In genomic region chr7:28825686-28826401, GRCm38 (mm10) we compare ENCODE assay signal across 8 mouse cellular contexts. TPM values are rescaled to one million over a fixed set of nuclear protein-coding genes. Genes with fewer than 3 reads are reported as not detected.
DNase-seq lines count a peak whose midpoint lies in the region; ATAC-seq and TF ChIP-seq lines count a peak whose summit lies in the region.

No protein-coding gene starts in this region.

- peak overlapping the region; percentile 56 for H3K9ac ChIP-seq in hindbrain, postnatal 0 days (replicated peaks; ENCODE audit: low read length)

- 0 out of 2 replicates have a peak, but pooled peaks cover 13% of the 10 kb centered on the region for H3K4me1 ChIP-seq in hindbrain, postnatal 0 days (ENCODE audit: insufficient read depth, low read length)
- H3K4me1 ChIP-seq in lung, adult 2 months (ENCODE audit: control insufficient read depth, insufficient read depth, low read length), result peaks cover 8% of the 10 kb centered on the region
- H3K4me1 ChIP-seq in small intestine, adult 2 months (ENCODE audit: control insufficient read depth, insufficient read depth, insufficient read length, low read length), result peaks cover 30% of the 10 kb centered on the region

- peak overlapping the region; percentile 79 for H3K27ac ChIP-seq in hindbrain, postnatal 0 days
- peak overlapping the region; percentile 86 for H3K27ac ChIP-seq in small intestine, adult 2 months (ENCODE audit: insufficient read depth, low read depth, low read length)

- no peaks in the 10 kb centered on the region for H3K27me3 ChIP-seq in hindbrain, postnatal 0 days (ENCODE audit: insufficient read depth, low read length)
- no peaks in the 10 kb centered on the region for H3K27me3 ChIP-seq in small intestine, adult 2 months (ENCODE audit: control insufficient read depth, insufficient read depth, low read length)

- ATAC-seq in erythroid progenitor cell, adult 5-6 weeks (replicated peaks; ENCODE audit: low FRiP score, poor library complexity, severe bottlenecking), result peak; percentile 42; the same call in 1 of the 2 replicates
- ATAC-seq in hindbrain, postnatal 0 days, result no peak

- no peak for TF ChIP-seq CTCF in hindbrain, postnatal 0 days (IDR thresholded peaks at IDR 0.05; ENCODE audit: low read depth)
- TF ChIP-seq CTCF in lung, adult 2 months (IDR thresholded peaks at IDR 0.05; ENCODE audit: insufficient read depth, low read length), result no peak
- no peak for TF ChIP-seq CTCF in small intestine, adult 2 months (IDR thresholded peaks at IDR 0.05; ENCODE audit: extremely low read depth, insufficient read length, insufficient replicate concordance, low read depth, low read length)

- DNase-seq in 3134 (ENCODE audit: extremely low read depth, insufficient read length, low spot score), result peak; percentile 43
- peak; percentile 71 for DNase-seq in CD4-positive helper T cell, adult 2 months (ENCODE audit: low read depth, low spot score)
- DNase-seq in hindbrain, postnatal 0 days (ENCODE audit: low spot score), result no peak
- peak; percentile 66 for DNase-seq in lung, adult 2 months
- DNase-seq in gastrocnemius, adult 8-10 months (ENCODE audit: low spot score in 2 of 2), result no peak
- no peak for DNase-seq in layer of hippocampus, adult 9-10 months (ENCODE audit: low spot score)

- TF ChIP-seq POLR2A in lung, adult 2 months (IDR thresholded peaks at IDR 0.05; ENCODE audit: borderline replicate concordance, extremely low read depth, low read depth, low read length), result no peak
- no peak for TF ChIP-seq POLR2A in small intestine, adult 2 months (IDR thresholded peaks at IDR 0.05; ENCODE audit: low read depth, low read length)

- H3K4me3 ChIP-seq in hindbrain, postnatal 0 days (ENCODE audit: low read length), result peak overlapping the region; percentile 47
- peak overlapping the region; percentile 99 for H3K4me3 ChIP-seq in lung, adult 2 months (replicated peaks; ENCODE audit: extremely low read depth, low read depth, low read length)
- H3K4me3 ChIP-seq in small intestine, adult 2 months (ENCODE audit: low read depth, low read length), result peak overlapping the region; percentile 81

- peak overlapping the region; percentile 61 for H3K4me2 ChIP-seq in hindbrain, postnatal 0 days (ENCODE audit: low read depth, low read length)

- WGBS in hindbrain, postnatal 0 days, result 43% methylated on average over 11 of the region's 11 CpGs
- 20% methylated on average over 11 of the region's 11 CpGs for WGBS in lung, adult 2 months
- WGBS in small intestine, adult 2 months, result 6% methylated on average over 11 of the region's 11 CpGs

- H3K9me3 ChIP-seq in hindbrain, postnatal 0 days (ENCODE audit: low read length), result no peaks in the 10 kb centered on the region

- peaks cover 21% of the 10 kb centered on the region for H3K36me3 ChIP-seq in hindbrain, postnatal 0 days (ENCODE audit: insufficient read depth, low read length)
- H3K36me3 ChIP-seq in small intestine, adult 2 months (ENCODE audit: control insufficient read depth, insufficient read depth, low read length), result peaks cover 32% of the 10 kb centered on the region

RNA-seq across cellular contexts. Expression of gene Ech1, which starts 0.8 kb away (rescaled TPM):
- total RNA-seq in erythroid progenitor cell, adult 5-6 weeks (2015; ENCODE audit: low replicate concordance), result 34.2 and 61.2 TPM in 2 replicates
- 10.6 and 14.1 TPM in 2 replicates for total RNA-seq in erythroid progenitor cell, adult 5-6 weeks (2017; ENCODE audit: low replicate concordance)
- 95.5 and 131 TPM in 2 replicates for total RNA-seq in hindbrain, postnatal 0 days (2014; rRNA removed)
- polyA plus RNA-seq in hindbrain, postnatal 0 days (2015; fragmentation: Nextera tagmentation; extraction: Ambion mirVana), result 122 and 127 TPM in 2 replicates
- 201 and 250 TPM in 2 replicates for polyA plus RNA-seq in lung, adult 2 months (2012; rRNA removed)
- polyA plus RNA-seq in small intestine, adult 2 months (2012; rRNA removed), result 201 and 291 TPM in 2 replicates
- 100 to 1,000 TPM; 222 to 343 (median 237) TPM for total RNA-seq in gastrocnemius, adult 8-10 months (2022)

RNA-seq across cellular contexts. Expression of gene Lgals4, which starts 7.8 kb away (rescaled TPM):
- total RNA-seq in erythroid progenitor cell, adult 5-6 weeks (2015; ENCODE audit: low replicate concordance), result not detected in 2 replicates
- 0.91 and 1.5 TPM in 2 replicates for total RNA-seq in erythroid progenitor cell, adult 5-6 weeks (2017; ENCODE audit: low replicate concordance)
- total RNA-seq in hindbrain, postnatal 0 days (2014; rRNA removed), result 0.47 and 8.4 TPM in 2 replicates
- 5.0 and 5.8 TPM in 2 replicates for polyA plus RNA-seq in hindbrain, postnatal 0 days (2015; fragmentation: Nextera tagmentation; extraction: Ambion mirVana)
- 19.0 and 25.5 TPM in 2 replicates for polyA plus RNA-seq in lung, adult 2 months (2012; rRNA removed)
- polyA plus RNA-seq in small intestine, adult 2 months (2012; rRNA removed), result 1,096 and 2,780 TPM in 2 replicates
- 1 to 10 TPM in 3 of 4 experiments, under 1 TPM in 1; 0.58 to 1.6 (median 1.4) TPM for total RNA-seq in gastrocnemius, adult 8-10 months (2022)

RNA-seq across cellular contexts. Expression of gene Hnrnpl, which starts 17.5 kb away (rescaled TPM):
- 215 and 258 TPM in 2 replicates for total RNA-seq in erythroid progenitor cell, adult 5-6 weeks (2015; ENCODE audit: low replicate concordance)
- total RNA-seq in erythroid progenitor cell, adult 5-6 weeks (2017; ENCODE audit: low replicate concordance), result 202 and 252 TPM in 2 replicates
- total RNA-seq in hindbrain, postnatal 0 days (2014; rRNA removed), result 233 and 275 TPM in 2 replicates
- polyA plus RNA-seq in hindbrain, postnatal 0 days (2015; fragmentation: Nextera tagmentation; extraction: Ambion mirVana), result 179 and 191 TPM in 2 replicates
- polyA plus RNA-seq in lung, adult 2 months (2012; rRNA removed), result 166 and 244 TPM in 2 replicates
- 67.1 and 140 TPM in 2 replicates for polyA plus RNA-seq in small intestine, adult 2 months (2012; rRNA removed)
- 100 to 1,000 TPM; 105 to 116 (median 109) TPM for total RNA-seq in gastrocnemius, adult 8-10 months (2022)

RNA-seq across cellular contexts. Expression of gene Rinl, which starts 37.1 kb away (rescaled TPM):
- total RNA-seq in erythroid progenitor cell, adult 5-6 weeks (2015; ENCODE audit: low replicate concordance), result 4.3 and 8.8 TPM in 2 replicates
- 5.4 and 19.4 TPM in 2 replicates for total RNA-seq in erythroid progenitor cell, adult 5-6 weeks (2017; ENCODE audit: low replicate concordance)
- 1.2 TPM in 2 replicates for total RNA-seq in hindbrain, postnatal 0 days (2014; rRNA removed)
- 1.4 and 2.0 TPM in 2 replicates for polyA plus RNA-seq in hindbrain, postnatal 0 days (2015; fragmentation: Nextera tagmentation; extraction: Ambion mirVana)
- 11.2 and 14.5 TPM in 2 replicates for polyA plus RNA-seq in lung, adult 2 months (2012; rRNA removed)
- polyA plus RNA-seq in small intestine, adult 2 months (2012; rRNA removed), result 4.4 and 7.1 TPM in 2 replicates
- under 1 TPM in 3 of 4 experiments, not detected in 1; 0.27 to 0.70 (median 0.56) TPM for total RNA-seq in gastrocnemius, adult 8-10 months (2022)

RNA-seq across cellular contexts. Expression of gene Lgals7, which starts 37.8 kb away (rescaled TPM):
- total RNA-seq in erythroid progenitor cell, adult 5-6 weeks (2015; ENCODE audit: low replicate concordance), result not detected in 2 replicates
- total RNA-seq in erythroid progenitor cell, adult 5-6 weeks (2017; ENCODE audit: low replicate concordance), result not detected in 2 replicates
- 1.1 TPM in 1 of 2 replicates, not detected in the other for total RNA-seq in hindbrain, postnatal 0 days (2014; rRNA removed)
- 3.7 and 5.0 TPM in 2 replicates for polyA plus RNA-seq in hindbrain, postnatal 0 days (2015; fragmentation: Nextera tagmentation; extraction: Ambion mirVana)
- 2.2 and 314 TPM in 2 replicates for polyA plus RNA-seq in lung, adult 2 months (2012; rRNA removed)
- polyA plus RNA-seq in small intestine, adult 2 months (2012; rRNA removed), result 2.4 TPM in 1 of 2 replicates, not detected in the other
- total RNA-seq in gastrocnemius, adult 8-10 months (2022), result not detected

Comparison
In these comparisons a context has a peak if more than half of its experiments do, and no peak if none do; other contexts are left out.
1. DNase-seq: peak in 3134 (single experiment), CD4-positive helper T cell, adult 2 months (single experiment) and lung, adult 2 months (single experiment); none in hindbrain, postnatal 0 days (single experiment), gastrocnemius, adult 8-10 months (0 of 2) and layer of hippocampus, adult 9-10 months (single experiment).
2. H3K4me3 ChIP-seq: peak in every context shown above with its lines; median percentile 99 in lung, adult 2 months; 81 in small intestine, adult 2 months; 47 in hindbrain, postnatal 0 days.